Mouse (Mus musculus) left cerebral cortex, postnatal 4 days (tissue): ENCODE results near the gene Srsf5. TPM values are rescaled to one million over a fixed set of nuclear protein-coding genes. Genes with fewer than 3 reads are reported as not detected.

Source experiments
- DNase-seq: peaks from one replicate; pipeline ENCODE4 v3.0.0-alpha.2; 2022
- intact Hi-C: fragments of 180-260 bp; cut with DNase I; formaldehyde crosslinking; loops from one replicate; pipeline ENCODE4 v1.15.1; 2025
- total RNA-seq, 2 experiments: library from RNA; stranded (reverse); gene quantifications; 2 replicates each; pipeline ENCODE4 v1.2.3; 2021

The Srsf5 gene
- total RNA-seq, 2 experiments from 2014 or later, result 307 to 334 TPM

GRCm38 (mm10) chr12:80993773-80994172 is 48.5 kb downstream of the Srsf5 start:
- DNase-seq, result no peak
- intact Hi-C loops, result no loop called here

GRCm38 (mm10) chr12:80995326-80995725 is 50.0 kb downstream of the Srsf5 start:
- no peak for DNase-seq
- intact Hi-C loops, result no loop called here

- intact Hi-C loops, result no loop called here
- DNase-seq, result no peak
Measured at GRCm38 (mm10) chr12:80997652-80998051, 52.3 kb downstream of the Srsf5 start.

GRCm38 (mm10) chr12:80998528-80999221 is 53.4 kb downstream of the Srsf5 start:
- peak; percentile 27 for DNase-seq
- intact Hi-C loops, result no loop called here

Other genes starting within 250 kb of the Srsf5 start
- 10 to 100 TPM; 17.1 to 19.5 TPM for gene Ccdc177, start 184.8 kb upstream of the Srsf5 start, total RNA-seq
- 10 to 100 TPM; 19.6 to 21.4 TPM for gene Susd6, start 155.0 kb upstream of the Srsf5 start, total RNA-seq
- not detected for gene Slc10a1, start 23.2 kb downstream of the Srsf5 start, total RNA-seq
- 10 to 100 TPM; 15.8 to 17.2 TPM for gene Smoc1, start 81.3 kb downstream of the Srsf5 start, total RNA-seq